Comparison of ENCODE assay signal across 8 mouse cellular contexts in the genomic region with DNA sequence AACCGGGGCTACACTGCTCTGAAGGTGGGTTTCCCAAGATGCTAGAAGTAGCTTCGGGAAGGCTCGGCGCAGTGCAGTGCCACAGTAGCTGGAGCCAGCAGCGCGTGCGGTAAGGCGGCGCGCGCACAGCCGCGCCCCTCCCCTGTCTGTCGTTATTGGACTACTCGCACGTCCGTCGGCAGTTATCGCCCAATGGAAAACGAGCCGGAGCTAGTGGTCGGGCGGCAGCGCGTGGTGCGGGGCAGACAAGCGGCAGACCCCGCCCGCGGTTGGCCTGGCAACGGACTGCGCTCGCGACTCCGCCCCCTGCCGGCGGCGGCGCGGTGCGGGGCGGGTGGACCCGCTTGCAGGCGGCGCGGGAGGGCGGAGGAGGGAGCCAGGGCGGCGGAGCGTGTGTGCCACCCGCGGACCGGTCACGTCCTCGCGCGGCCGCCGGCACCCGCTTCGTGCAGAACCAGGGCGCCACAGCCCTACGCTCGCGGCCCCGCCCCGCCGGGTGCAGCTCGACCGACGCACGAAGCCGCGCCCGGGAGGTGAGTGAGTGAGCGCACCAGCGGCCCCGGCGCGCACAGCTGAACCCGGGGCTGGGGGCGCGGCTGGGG. TPM values are rescaled to one million over a fixed set of nuclear protein-coding genes. Genes with fewer than 3 reads are reported as not detected.
DNase-seq lines count a peak whose midpoint lies in the region; ATAC-seq and TF ChIP-seq lines count a peak whose summit lies in the region.

Gene Gnaz (plus strand): TSS at position 328 of the 602 bp plus-strand sequence.

- no peak within 1 kb of the TSS for H3K27ac ChIP-seq in embryonic facial prominence, embryonic 14.5 days (replicated peaks; ENCODE audit: low read depth, low read length)
- no peak within 1 kb of the TSS for H3K27ac ChIP-seq in limb, embryonic 13.5 days
- peak within 1 kb of the TSS; percentile 77 for H3K27ac ChIP-seq in midbrain, embryonic 16.5 days (ENCODE audit: low read length)
- no peak within 1 kb of the TSS for H3K27ac ChIP-seq in spleen, adult 2 months (ENCODE audit: insufficient read depth, low read length)

- WGBS in embryonic facial prominence, embryonic 14.5 days: under 1% methylated on average over 15 of the region's 83 CpGs
- WGBS in limb, embryonic 13.5 days: under 1% methylated on average over 34 of the region's 83 CpGs
- WGBS in midbrain, embryonic 16.5 days: under 1% methylated on average over 82 of the region's 83 CpGs
- WGBS in spleen, adult 2 months: under 1% methylated on average over 76 of the region's 83 CpGs

- H3K9me3 ChIP-seq in erythroblast, embryonic 14.5 days (ENCODE audit: control insufficient read depth, low read length): no peaks in the 10 kb centered on the region
- H3K9me3 ChIP-seq in embryonic facial prominence, embryonic 14.5 days (ENCODE audit: control insufficient read depth, low read length): no peaks in the 10 kb centered on the region
- H3K9me3 ChIP-seq in limb, embryonic 13.5 days: no peaks in the 10 kb centered on the region
- no peaks in the 10 kb centered on the region for H3K9me3 ChIP-seq in midbrain, embryonic 16.5 days (replicated peaks; ENCODE audit: control insufficient read depth, low read length, poor library complexity, severe bottlenecking)

- peaks cover 10% of the 10 kb centered on the region for H3K4me1 ChIP-seq in erythroblast, embryonic 14.5 days (ENCODE audit: control insufficient read depth)
- no peaks in the 10 kb centered on the region for H3K4me1 ChIP-seq in embryonic facial prominence, embryonic 14.5 days (ENCODE audit: control insufficient read depth, insufficient read depth, low read length)
- peaks cover 16% of the 10 kb centered on the region for H3K4me1 ChIP-seq in limb, embryonic 13.5 days
- peaks cover 15% of the 10 kb centered on the region for H3K4me1 ChIP-seq in midbrain, embryonic 16.5 days (ENCODE audit: control insufficient read depth, insufficient read depth, low read length)
- H3K4me1 ChIP-seq in spleen, adult 2 months (ENCODE audit: control insufficient read depth, insufficient read depth, insufficient read length): no peaks in the 10 kb centered on the region; the same call in none of the 2 replicates

- H3K27me3 ChIP-seq in erythroblast, embryonic 14.5 days (ENCODE audit: control insufficient read depth): peaks cover 32% of the 10 kb centered on the region
- H3K27me3 ChIP-seq in embryonic facial prominence, embryonic 14.5 days (replicated peaks; ENCODE audit: control insufficient read depth, insufficient read depth, low read length): peaks cover 10% of the 10 kb centered on the region; the same call in 1 of the 2 replicates
- H3K27me3 ChIP-seq in limb, embryonic 13.5 days: peaks cover 33% of the 10 kb centered on the region
- no peaks in the 10 kb centered on the region; the same call in 1 of the 2 replicates for H3K27me3 ChIP-seq in midbrain, embryonic 16.5 days (ENCODE audit: control insufficient read depth, insufficient read depth, low read depth, low read length)
- peaks cover 2% of the 10 kb centered on the region for H3K27me3 ChIP-seq in spleen, adult 2 months (ENCODE audit: control insufficient read depth, insufficient read depth, low read length)

- peak within 1 kb of the TSS; percentile 56 for H3K4me3 ChIP-seq in erythroblast, embryonic 14.5 days (replicated peaks)
- peak within 1 kb of the TSS; percentile 66 for H3K4me3 ChIP-seq in embryonic facial prominence, embryonic 14.5 days (ENCODE audit: low read depth, low read length)
- H3K4me3 ChIP-seq in limb, embryonic 13.5 days: peak within 1 kb of the TSS; percentile 68
- H3K4me3 ChIP-seq in midbrain, embryonic 16.5 days (ENCODE audit: low read depth, low read length): peak within 1 kb of the TSS; percentile 77
- H3K4me3 ChIP-seq in spleen, adult 2 months (ENCODE audit: extremely low read depth, insufficient read depth, insufficient read length): peak within 1 kb of the TSS; percentile 55

- H3K9ac ChIP-seq in embryonic facial prominence, embryonic 14.5 days (ENCODE audit: low read depth, low read length): peak within 1 kb of the TSS; percentile 64
- H3K9ac ChIP-seq in limb, embryonic 13.5 days: peak within 1 kb of the TSS; percentile 67
- peak within 1 kb of the TSS; percentile 86 for H3K9ac ChIP-seq in midbrain, embryonic 16.5 days (ENCODE audit: low read depth, low read length)

- no peak for ATAC-seq in erythroblast, adult 5-6 weeks (replicated peaks; ENCODE audit: low FRiP score, poor library complexity, severe bottlenecking)
- peak; percentile 99 for ATAC-seq in embryonic facial prominence, embryonic 14.5 days (ENCODE audit: low read depth)
- ATAC-seq in limb, embryonic 13.5 days (ENCODE audit: low FRiP score, low read depth): peak; percentile 98
- peak; percentile 96 for ATAC-seq in midbrain, embryonic 16.5 days

- peak; percentile 13; the same call in 1 of the 2 replicates for TF ChIP-seq CTCF in spleen, adult 2 months (IDR thresholded peaks at IDR 0.05; ENCODE audit: extremely low read depth, insufficient read depth, insufficient read length, insufficient replicate concordance)

- peak within 1 kb of the TSS; percentile 99 for H3K4me2 ChIP-seq in embryonic facial prominence, embryonic 14.5 days (ENCODE audit: low read depth, low read length)
- peak within 1 kb of the TSS; percentile 94 for H3K4me2 ChIP-seq in limb, embryonic 13.5 days (replicated peaks)
- H3K4me2 ChIP-seq in midbrain, embryonic 16.5 days (ENCODE audit: low read length): peak within 1 kb of the TSS; percentile 81

- TF ChIP-seq POLR2A in spleen, adult 2 months (IDR thresholded peaks at IDR 0.05; ENCODE audit: low read depth, low read length): no peak

- peak; percentile 99 for DNase-seq in embryonic facial prominence, embryonic 14.5 days (ENCODE audit: low spot score)
- peak; percentile 96 for DNase-seq in heart, adult 9 months (ENCODE audit: low spot score in 2 of 2)
- peak; percentile 97 for DNase-seq in kidney, adult 9 months
- peak; percentile 64 to 79 for DNase-seq in spleen, adult 2 months (ENCODE audit: low read depth in 1 of 2, low spot score in 2 of 2)

- no peaks in the 10 kb centered on the region for H3K36me3 ChIP-seq in erythroblast, embryonic 14.5 days (ENCODE audit: control insufficient read depth)
- no peaks in the 10 kb centered on the region for H3K36me3 ChIP-seq in embryonic facial prominence, embryonic 14.5 days (ENCODE audit: control insufficient read depth, insufficient read depth, low read length)
- no peaks in the 10 kb centered on the region for H3K36me3 ChIP-seq in limb, embryonic 13.5 days
- H3K36me3 ChIP-seq in midbrain, embryonic 16.5 days (ENCODE audit: control insufficient read depth, insufficient read depth, low read length): no peaks in the 10 kb centered on the region; the same call in 1 of the 2 replicates
- H3K36me3 ChIP-seq in spleen, adult 2 months (ENCODE audit: control insufficient read depth, insufficient read depth, low read length): no peaks in the 10 kb centered on the region

RNA-seq across cellular contexts. Expression of gene Gnaz, which starts in this region (rescaled TPM):
- polyA plus RNA-seq in erythroblast, embryonic 14.5 days (2012): 0.02 and 0.07 TPM in 2 replicates
- 0.63 TPM in 1 of 2 replicates, not detected in the other for total RNA-seq in erythroblast, adult 5-6 weeks (2015; ENCODE audit: low replicate concordance)
- total RNA-seq in erythroblast, adult 5-6 weeks (2017; ENCODE audit: low replicate concordance): 0.51 and 0.70 TPM in 2 replicates
- 3.8 and 4.2 TPM in 2 replicates for polyA plus RNA-seq in embryonic facial prominence, embryonic 14.5 days (2014; fragmentation: Nextera tagmentation; extraction: Ambion mirVana)
- 2.4 and 3.8 TPM in 2 replicates for polyA plus RNA-seq in limb, embryonic 13.5 days (2015; fragmentation: Nextera tagmentation; extraction: Ambion mirVana)
- 92.6 and 103 TPM in 2 replicates for polyA plus RNA-seq in midbrain, embryonic 16.5 days (2015; fragmentation: Nextera tagmentation; extraction: Ambion mirVana)
- polyA plus RNA-seq in spleen, adult 2 months (2012; rRNA removed): 5.3 and 10.8 TPM in 2 replicates
